Mouse (Mus musculus) fibroblast of lung, adult 2 months (primary cell): ENCODE measurements around the gene Olfr316.
"Not testable (repeated sequence)": the region's sequence is repeated elsewhere in the genome, so short reads cannot be mapped to it uniquely, and the experiment has no call there.

Experiments
- DNase-seq: peaks from one replicate; pipeline ENCODE4 v3.0.0-alpha.2; 2011; ENCODE audit warnings: low read depth

The Olfr316 gene

GRCm38 (mm10) chr11:58752434-58752833, at the start of gene Olfr316:
Gene Olfr316 (plus strand): TSS chr11:58752734.
- no peak for DNase-seq

- DNase-seq, result no peak
These were observed 43.4 kb upstream of the Olfr316 start for GRCm38 (mm10) chr11:58709086-58709485.

GRCm38 (mm10) chr11:58717723-58718122, 34.8 kb upstream of the Olfr316 start:
- DNase-seq, result not testable (repeated sequence)

- DNase-seq, result no peak
These were observed 32.8 kb upstream of the Olfr316 start for GRCm38 (mm10) chr11:58719701-58720100.

DNA sequence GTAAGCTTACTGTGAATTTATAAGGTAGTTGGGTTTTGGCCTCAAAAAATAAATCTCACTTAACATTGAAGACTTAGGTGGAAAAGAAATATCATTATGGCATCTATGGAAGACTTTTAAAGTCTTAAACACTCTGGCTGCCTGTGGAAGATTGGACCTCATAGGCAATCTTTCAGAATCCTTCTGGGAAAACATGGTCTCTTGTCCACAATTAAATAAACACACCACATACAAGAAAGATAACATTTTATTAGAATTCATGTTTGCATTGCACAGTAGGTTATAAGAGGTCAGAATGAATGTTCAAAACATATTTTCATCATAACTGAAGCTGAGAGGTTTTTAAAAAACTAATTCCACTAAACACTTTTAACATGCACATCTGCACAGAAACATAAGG, 28.6 kb upstream of the Olfr316 start, which contains the start of gene Olfr318:
TSS of gene Olfr318 (minus strand) at position 101 of the 400 bp plus-strand sequence.
- DNase-seq, result no peak

DNA sequence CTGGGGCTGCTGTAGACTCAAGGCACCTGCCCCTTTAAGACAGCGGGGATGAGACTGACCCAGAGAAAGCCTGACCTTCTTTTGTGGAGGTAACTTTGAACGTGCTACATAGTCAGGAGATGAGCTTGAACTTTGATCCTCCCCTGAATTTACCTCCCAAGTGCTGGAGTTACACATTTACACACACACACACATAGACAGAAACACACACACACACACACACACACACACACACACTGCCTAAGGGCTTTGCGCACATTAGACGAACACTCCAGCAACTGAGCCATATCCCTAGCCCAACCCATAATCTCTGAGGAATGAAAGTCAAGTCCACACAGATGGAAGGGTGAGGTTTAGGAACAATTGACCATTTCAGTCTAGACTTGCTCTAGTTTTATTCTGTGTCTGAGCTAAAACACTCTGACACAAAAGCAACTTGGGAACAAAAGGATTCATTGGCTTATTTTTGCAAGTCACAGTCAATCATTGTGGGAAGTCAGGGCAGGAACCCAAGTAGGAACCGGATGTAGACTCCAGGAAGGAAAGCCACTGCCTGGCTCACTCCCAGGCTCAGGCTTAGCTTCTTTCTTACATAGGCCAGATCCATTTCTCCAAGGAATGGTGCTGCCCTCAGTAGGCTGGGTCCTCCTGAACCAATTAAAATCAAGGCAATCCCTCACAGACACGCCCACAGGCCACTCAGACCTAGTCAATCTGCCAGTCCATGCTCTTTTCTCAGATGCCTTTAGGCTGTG, 24.5 kb upstream of the Olfr316 start:
- not testable (repeated sequence) for DNase-seq

DNA sequence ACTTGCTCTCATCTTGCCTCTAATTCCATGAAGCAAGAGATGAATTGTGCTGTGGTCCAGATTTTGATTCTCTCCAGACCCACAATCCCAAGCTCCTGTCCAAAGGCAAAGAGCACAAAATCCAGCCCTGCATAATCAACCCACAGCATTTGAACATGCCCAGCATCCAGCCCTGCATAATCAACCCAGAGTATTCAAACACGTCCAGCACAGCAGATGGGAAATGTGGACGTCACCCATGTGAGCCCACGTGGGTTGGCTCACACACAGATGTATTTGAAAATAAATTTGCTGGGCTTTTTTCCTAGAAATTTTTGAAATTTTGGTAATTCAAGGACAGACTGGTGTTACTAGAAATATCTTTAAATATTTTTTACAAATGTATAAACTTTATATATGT, 19.2 kb upstream of the Olfr316 start:
- no peak for DNase-seq

- DNase-seq, result no peak
These were observed 13.7 kb upstream of the Olfr316 start, which contains the start of gene Olfr317 for GRCm38 (mm10) chr11:58738792-58739262. Gene Olfr317 (minus strand): TSS chr11:58739212.

DNA sequence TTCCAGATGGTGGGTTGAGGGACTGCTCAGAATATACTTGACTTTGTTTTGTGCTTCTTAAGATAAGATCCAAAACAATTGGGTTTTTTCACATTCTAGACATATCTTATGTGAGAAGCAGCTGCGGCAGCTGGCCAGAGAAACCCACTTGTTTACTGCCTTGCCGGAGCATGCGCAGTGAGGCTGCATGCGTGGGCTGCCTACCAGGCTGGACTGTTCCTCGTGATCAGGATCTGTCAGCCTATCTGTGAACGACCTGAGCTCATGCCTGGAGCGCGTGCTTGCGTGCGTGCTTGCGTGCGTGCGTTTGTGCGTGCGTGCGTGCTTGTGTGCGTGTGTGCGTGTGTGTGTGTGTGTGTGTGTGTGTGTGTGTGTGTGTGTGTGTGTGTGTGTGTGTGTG, 1.4 kb upstream of the Olfr316 start:
- DNase-seq, result not testable (repeated sequence)

DNA sequence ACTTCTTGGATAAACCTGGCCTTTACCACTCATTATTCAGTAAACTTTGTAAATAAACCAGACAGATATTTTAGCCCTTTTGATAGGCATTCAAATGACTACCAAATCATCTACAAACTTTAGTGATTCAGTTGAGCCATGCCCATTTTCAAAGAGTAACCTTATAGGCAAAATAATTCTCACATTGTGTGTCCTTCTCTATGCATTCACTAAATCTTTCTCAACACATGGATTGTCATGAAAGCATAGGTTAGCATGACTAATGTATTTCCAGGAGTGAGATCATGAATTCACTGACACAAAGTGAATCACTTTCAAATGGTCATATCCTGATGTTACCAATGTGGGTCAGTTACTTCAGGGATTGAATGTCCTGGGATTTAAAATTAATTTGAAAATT, 20.4 kb downstream of the Olfr316 start, which contains the start of gene Olfr315:
TSS of gene Olfr315 (plus strand) at position 301 of the 400 bp plus-strand sequence.
- no peak for DNase-seq

- DNase-seq, result no peak
These were observed 30.1 kb downstream of the Olfr316 start, which contains the start of gene Olfr314 for GRCm38 (mm10) chr11:58782480-58783089. Gene Olfr314 (plus strand): TSS chr11:58782952.

- DNase-seq, result no peak
These were observed 31.6 kb downstream of the Olfr316 start for GRCm38 (mm10) chr11:58784182-58784581.

DNA sequence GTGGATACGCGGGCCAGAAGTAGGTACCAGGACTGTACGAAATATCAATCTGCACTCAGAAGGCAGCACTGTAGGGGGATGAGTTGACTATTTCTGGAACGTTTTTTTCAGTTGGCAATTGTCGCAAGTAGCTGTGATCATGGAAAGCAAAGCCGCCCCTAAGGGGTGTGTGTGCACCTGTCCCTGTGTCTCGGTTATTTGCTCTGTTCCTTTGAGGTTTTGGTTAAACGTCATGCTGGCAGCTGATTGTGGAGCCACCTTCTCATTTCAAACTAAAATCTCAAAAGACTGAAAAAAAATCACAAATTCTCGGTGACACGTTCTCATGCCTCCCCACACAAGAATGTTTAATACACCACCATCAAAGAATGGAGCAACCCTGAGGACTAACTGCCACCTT, 35.1 kb downstream of the Olfr316 start:
- DNase-seq, result no peak

GRCm38 (mm10) chr11:58788346-58788745, 35.8 kb downstream of the Olfr316 start:
- DNase-seq, result no peak

DNA sequence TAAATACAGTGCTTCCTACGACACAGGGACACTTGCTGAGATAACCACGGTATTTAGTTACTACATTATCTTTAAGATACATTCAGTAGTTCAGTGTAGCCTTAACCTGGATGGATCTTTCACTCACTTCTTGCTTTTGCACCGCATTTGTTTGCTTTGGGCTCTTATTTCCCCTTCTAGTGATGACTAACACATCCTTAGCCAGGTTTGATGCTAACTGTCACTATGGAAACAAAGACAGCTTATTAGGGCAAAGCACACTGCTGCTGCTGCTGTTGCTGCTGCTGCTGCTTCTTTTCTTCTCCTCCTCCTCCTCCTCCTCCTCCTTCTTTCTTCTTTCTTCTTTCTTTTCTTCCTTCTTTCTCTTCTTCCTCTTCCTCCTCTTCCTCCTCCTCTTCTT, 37.0 kb downstream of the Olfr316 start:
- DNase-seq, result no peak

DNA sequence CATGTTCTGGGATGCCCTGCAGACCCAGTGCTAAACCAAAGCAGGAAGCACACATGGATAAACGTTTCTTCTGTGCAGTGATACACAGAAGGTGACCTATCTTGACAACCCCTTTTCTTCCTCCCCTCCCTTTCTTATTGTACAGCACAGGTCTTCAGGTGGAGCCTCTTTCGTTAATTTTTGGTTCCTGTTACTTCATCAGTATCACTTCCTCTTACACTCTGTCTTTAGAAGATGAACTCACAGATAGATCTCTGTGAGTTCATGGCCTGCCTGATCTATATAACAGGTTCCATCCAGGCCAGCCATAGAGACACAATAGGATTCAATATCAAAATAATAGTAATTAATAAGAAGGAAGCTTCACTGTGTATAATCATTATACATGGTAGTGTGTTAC, 37.5 kb downstream of the Olfr316 start:
- DNase-seq, result no peak

DNA sequence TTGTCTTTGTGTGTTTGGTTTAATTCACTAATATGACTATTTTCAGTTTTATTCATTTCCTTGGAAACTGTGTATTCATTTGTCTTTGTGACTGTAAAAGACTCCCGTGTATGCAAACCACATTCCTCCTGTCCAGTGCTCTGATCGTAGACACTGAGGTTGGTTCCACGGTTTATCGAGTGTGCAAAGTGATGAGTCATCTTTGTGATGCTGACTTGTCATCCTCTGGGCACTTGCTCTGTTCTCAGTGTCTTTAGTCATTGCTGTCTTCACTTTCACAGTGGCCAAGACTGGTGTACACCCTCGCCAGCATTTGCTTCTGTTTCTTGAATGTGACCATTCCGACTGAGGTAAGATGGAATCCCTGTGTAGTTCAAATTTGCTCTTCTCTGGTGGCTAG, 38.1 kb downstream of the Olfr316 start:
- DNase-seq, result no peak

DNA sequence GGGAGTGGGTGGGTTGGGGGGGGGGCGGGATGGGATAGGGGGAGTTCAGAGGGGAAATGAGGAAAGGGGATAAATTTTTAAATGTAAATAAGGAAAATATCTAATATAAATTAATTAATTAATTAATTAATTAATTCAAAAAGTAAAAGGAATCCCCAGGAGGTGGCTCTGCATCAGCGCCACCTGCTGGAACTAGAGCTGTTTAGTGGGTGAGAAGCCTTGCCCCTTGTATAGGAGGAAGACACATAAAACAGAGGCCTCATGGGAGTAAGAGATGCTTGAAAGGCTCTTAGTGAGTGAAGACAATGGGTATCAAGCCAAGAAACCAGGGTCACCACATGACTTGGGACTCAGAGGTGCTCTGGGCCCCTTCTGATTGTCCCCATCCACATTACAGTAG, 43.3 kb downstream of the Olfr316 start:
- DNase-seq, result no peak

GRCm38 (mm10) chr11:58796850-58797249, 44.3 kb downstream of the Olfr316 start:
- DNase-seq, result no peak

DNA sequence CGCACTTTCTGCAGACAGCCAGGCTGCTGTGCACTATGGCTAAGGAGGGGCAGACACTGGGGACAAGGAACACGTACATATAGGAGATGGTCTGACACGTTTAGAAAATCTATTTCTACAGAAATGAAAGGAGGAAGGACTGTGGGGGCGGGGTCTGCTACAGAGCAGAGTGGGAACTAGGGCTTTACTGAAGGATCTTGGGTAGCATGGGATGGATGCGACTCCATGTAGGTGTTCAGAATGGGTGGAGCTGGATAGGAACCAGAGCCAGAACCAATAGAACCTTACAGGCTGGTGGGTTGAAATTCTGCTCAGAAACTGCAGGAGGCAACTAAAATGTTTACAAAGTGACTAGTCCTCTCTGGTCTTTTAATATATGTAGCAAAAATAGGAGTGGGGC, 47.2 kb downstream of the Olfr316 start:
- DNase-seq, result no peak

GRCm38 (mm10) chr11:58801558-58802228, 49.2 kb downstream of the Olfr316 start, which contains the start of gene Fam183b:
Gene Fam183b (minus strand): TSS chr11:58801960.
- no peak for DNase-seq

- DNase-seq, result no peak
These were observed 51.3 kb downstream of the Olfr316 start for GRCm38 (mm10) chr11:58803871-58804270.

DNA sequence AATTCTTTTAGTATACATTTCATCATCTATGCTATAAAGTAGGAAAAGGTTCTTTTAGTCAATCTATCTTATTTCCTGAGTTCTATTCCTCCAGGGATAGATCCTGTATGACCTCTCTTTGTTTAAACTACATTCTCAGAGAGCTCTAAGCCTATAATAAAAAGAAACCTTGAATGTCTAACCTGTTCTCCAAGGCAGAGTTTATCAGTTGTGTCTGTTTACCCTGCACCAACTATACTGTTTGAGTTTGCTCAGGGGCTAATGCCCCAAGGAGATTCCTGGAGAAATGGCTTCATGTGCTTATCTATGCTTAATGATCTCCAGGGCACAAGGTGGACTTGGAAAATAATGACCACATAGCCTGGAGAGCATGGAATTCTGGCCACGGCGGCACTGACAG, 51.9 kb downstream of the Olfr316 start:
- no peak for DNase-seq
